Mouse (Mus musculus): ENCODE measurements at regions not wholly inside any gene's neighbourhood (a gene's known extent, or its start where the extent isn't known, plus 50 kb on each side); places are given as distances from the start of the nearest gene placed in this dataset.

DNA sequence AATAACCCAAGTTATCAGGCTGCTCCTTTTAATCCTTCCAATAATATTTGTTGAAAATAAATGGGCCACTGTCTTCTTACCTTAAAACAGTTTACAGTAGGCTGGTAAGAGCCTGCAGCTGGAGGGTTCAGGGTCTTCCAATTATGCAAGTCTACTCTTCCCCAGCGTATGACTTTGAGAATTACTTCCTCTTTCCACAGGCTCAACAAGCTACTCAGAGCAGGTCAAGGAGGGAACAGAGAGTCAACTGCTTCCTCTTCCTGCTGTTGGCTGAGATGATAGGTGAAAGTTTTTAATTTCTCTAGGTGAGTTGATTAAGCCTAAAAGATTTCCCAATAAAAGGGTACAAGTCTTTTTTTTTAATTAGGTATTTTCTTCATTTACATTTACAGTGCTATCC is 176.9 kb upstream of the Nampt start:
- DNase-seq (ENCODE audit: low read depth), result no peak

DNA sequence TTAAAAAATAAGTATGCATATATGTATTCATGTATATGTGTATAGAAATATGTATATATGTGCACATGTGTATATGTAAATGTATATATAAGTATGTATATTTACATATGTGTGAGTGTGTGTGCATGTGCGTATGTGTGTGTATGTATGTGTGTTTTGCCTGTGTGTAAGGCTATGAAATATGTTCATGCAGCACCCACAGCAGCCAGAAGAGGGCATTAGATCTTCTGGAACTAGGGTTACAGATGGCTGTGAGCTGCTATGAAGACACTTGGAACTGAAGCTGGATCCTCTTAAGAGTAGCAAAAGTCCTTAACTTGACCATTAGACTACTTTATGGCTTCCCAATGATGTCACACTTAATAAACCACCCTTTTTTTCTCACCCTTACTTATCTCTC is 166.2 kb upstream of the Nampt start:
- peak; percentile 10 for DNase-seq (ENCODE audit: low read depth)

DNA sequence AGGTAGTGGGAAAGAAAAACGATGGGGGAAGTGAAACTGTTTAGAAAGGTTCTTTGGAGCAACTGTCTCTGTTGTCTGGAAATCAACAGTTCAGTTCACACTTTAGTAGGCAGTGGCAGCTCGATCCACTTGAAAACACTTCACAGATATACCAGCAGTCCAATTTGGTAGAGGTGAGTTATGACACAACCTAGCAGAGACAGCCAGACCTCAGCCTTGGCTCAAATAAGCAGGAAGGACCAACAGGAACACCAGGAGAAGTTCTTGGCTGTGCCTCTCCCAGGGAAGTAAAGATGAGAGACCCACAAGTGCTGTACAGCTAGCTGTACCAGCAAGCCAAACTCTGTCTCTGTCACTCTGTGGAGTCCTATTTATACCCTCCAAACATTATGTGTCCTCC is 163.2 kb upstream of the Nampt start:
- DNase-seq (ENCODE audit: low read depth), result no peak

DNA sequence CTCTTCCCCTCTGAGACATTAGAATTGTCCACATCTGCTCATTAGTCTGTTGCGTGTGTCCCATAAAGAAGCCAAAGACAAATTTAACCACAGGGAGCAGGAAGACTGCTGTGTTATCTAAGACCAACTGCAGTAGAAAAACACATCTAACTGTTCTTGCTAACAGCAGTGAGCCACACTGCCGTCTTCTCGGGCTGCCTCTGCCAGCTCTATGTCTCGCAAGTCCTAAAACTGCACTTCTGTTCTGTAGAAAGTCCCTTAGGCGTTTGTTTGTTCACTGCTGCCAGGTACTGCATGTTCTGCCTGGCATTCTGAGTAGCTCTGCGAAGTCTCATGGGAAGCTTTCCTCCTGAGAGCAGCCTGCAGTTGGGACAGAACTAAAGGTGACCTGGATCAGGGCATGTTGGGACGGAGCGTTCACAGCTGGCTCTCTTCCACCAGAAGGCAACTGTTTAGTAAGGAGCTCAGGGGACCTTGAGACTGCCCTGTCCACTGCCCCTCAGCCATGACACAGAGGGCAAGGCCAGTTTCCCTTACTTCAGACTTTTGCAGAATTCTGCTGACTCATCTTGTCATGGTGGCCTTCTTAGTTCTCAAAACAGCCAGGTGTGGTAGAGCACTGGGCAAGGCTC is 157.4 kb upstream of the Nampt start:
- DNase-seq (ENCODE audit: low read depth), result no peak

DNA sequence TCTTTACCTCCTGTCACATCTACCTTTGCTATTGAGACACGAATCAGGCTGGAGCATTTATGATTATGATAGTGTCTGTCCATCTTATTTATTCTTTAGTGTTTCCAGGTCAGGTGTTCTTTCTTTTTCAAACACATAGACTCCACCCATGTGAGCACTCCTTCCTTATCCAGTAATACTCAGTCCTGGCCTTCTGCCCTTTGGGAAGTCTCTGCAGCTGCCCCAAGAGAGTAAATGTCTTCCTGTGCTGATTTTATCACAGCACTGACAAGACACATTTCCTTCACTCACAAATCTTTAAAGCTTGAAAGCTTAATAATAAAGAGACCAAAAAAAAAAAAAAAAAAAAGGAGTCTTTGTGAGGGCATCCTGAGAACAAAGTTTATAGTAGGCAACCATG is 153.3 kb upstream of the Nampt start:
- DNase-seq (ENCODE audit: low read depth), result no peak

DNA sequence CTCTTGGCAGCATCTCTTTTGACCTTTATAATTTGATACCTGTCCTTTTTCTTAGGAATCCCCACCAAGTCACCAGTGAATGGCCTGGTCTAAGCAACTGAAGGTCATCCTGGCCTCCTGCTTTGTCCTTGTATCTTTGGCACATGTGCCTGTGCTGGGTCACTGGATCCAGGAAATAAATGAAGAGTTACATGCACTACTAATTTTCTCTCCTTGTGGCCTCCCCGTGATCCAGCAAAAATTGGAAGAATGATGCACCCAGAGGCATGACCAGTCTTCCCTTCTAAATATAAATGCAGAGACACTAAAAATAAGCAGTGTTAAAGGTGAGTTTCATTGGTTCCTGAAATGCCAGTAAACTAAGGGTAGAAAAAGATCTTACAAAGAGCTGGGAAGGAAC is 141.4 kb upstream of the Nampt start:
- no peak for DNase-seq (ENCODE audit: low read depth)

DNA sequence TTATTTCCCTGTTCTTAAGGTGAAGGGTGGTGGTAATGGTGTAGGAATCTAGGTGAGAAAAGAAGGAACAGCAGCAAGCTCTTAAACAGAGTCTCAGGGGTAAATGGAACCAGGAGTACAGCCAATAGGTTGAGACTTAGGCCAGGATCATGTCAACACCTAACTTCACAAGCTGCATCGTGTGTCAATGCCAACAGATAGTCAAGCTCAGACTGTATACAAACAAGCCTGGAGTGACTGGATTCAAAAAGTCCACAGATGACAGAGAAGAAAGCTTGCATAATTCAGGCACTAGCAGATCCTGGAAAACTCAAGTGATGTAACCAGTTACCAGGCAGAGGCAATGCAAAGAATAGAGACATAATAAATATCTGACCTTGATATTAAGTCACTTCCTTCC is 140.6 kb upstream of the Nampt start:
- DNase-seq (ENCODE audit: low read depth), result no peak

DNA sequence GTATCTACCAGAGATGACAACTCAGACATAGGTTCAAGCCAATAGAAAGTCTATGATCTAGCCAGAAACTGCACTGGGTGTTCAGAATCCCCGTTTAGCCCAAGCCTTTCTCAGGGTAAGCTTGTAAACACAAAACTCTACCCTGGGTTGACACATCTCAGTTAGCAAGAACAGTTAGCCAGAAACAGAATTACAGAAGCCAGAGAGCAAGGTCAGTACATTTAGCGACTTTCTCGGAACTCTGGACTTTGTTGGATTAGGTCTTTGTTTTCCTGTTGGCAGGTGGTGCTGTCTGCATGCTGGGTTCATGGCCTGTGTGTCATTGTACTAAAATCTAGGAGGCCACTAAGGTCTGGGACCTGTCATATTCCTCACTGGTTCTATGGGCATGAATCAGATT is 137.4 kb upstream of the Nampt start:
- DNase-seq (ENCODE audit: low read depth), result no peak

DNA sequence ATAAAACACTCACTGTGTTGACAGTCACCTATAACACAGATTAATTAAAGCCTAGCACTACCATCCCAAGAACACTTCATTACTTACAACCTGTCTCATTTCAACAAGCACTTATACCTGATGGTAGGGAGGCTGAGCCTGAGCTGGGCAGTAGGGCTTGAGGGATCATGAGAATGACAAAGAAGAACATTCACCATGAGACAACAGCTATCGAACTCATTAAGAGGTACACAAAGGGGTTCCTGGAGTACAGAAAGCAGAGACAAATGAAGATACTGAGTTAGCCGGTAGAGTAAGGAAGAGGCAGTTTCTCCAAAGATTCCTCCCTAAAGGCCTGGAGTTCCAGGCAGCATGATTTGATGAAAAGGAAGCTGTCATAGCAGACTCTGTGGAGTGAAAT is 136.0 kb upstream of the Nampt start:
- no peak for DNase-seq (ENCODE audit: low read depth)

DNA sequence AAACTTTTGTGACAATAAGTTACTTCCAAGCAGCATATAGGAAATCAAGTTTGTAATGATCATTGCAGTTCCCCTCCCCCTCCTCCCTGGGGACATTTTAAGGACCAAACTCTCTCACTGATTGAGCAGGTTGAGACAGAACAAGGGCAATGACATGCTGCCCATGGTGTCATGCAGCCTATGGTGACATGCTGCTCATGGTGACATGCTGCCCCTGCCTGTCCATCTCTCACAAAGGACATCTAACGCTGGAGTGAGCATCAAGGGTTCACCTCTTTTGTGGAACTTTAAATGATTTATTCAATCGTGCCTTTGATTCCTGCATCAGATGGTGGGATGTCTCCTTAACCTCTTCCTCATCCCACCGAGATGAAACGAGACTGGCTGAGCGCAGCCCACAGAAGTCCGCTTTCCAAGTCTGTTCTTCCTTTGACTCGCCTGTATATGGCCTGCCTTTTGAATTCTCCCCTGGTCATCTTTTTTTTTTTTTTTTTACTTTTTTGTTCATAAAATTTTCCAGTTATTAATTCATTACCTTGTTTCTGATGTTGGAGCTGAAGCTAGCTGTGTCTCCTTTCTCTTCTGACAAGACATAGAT is 133.5 kb upstream of the Nampt start:
- no peak for DNase-seq (ENCODE audit: low read depth)

DNA sequence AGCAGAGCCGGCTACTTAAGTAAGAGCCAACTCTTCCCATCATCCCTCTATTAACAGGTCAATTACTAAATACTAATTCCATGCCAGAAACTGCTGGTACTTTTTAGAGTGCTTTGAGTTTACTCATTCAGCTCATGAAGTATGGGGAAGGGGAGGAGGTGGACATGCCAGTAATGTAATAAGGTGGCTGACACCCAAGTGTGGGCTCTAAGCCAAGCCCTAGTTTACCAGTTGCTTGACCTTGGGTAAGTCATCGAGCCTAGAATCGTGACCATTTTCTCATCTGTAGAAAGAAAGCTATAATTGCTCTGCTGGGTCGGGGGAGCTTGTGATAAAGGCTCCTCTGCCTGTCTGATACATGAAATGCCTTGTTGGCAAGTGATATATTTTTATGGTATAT is 130.0 kb upstream of the Nampt start:
- DNase-seq (ENCODE audit: low read depth), result no peak

DNA sequence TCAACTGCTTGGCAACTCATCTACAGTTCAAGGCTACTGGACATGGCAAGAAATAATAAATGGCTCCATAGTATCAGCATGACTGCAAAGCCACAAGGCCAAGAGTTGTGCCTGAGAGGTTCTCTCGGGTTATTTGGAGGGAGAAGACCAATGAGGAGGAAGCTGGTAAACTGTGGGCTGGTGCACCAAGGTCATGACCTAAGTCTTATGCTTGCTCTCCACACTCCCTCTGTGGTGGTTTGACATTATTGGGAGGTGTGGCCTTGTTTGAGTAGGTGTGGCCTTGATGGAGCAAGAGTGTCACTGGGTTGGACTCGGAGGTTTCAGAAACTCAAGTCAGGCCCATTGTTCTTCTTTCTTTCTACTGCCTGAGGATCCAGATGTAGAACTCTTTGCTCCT is 129.2 kb upstream of the Nampt start:
- DNase-seq (ENCODE audit: low read depth), result no peak

DNA sequence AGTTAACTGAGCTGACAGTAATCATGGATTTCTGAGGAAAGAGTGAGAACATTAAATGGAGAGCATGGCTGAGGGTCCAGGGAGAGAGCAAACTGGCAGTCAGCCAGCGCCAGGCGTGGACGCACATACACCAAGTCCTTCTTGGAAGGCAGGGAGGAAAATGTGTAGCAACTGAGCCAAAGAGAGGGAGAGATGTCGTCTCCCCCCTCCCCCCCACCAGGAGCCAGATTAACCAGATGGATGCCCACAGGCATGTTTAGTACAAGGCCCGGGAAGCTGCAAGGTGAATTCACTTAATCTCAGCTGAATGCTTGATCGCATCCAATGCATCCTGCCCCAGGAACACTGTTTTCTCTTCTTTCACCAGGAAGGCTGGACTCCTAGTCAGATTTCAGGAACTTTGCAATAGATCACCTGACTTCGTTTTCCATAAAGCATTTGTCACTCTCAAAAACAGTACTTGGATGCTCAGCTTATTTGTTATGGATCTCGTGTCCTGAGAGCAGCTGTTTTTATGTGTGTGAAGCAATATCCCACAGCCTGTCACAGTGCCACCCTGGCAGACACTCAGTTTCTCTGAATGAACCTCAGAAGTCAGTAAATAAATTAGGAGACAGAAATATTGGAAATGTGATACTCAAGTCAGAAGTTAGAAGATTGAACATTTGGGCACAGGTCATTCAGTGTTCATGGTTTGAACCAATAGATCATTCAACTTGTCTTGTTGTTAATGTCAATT is 127.1 kb upstream of the Nampt start:
- DNase-seq (ENCODE audit: low read depth), result no peak

DNA sequence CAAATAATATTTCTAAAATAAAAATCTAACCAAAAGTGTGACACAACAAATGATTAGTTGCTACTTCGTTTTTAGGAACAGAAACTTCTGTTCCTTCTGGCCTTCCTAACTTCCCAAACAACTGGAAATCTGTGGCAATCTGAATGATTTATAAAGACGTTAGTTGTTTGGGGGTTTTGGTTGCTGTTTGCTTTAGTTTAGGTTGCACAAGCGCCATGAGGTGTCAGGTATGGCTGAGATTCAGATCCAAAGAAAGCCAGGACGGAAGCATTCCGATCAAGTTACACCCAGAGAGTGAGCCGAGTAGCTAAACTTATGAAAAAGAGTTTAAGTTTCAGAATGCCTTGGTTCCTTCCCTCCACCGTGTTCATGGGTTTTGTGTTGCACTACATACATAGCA is 126.4 kb upstream of the Nampt start:
- no peak for DNase-seq (ENCODE audit: low read depth)

DNA sequence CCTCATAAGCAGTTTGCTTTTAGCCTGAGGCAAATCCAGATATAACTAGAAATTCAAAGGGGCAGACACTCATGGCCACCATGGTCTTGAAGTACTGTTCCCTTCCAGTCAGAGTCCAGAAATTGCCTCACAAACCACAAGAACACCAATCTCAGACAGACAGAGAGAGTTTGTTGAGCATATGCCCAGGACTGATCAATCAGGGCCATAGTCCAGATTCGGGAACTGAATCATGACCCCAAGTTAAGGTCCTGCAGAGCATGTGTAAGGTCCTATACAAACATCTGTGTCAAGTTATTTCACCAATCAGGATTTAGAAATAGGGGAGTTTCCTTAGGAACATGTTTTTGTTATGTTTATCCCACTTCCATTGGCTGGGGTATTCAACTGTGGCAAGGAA is 125.7 kb upstream of the Nampt start:
- no peak for DNase-seq (ENCODE audit: low read depth)

DNA sequence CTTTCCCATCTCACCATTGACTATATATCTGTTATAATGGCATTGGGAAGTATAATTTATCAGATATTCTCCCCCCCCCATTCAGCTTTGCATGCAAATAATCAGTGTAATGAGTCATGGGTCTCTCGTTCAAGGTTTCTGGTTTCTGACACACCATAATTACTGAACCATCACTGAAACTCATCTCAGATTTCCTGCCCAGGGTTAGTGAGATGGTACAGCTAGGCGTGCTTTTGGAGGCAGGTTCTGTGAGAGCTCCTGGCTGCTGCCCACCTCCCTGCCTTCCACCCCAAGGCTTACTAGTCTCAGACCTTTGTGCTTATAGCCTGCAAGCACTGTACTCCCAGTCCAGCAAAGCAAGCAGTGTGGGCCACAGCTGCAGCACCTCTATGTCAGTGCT is 122.5 kb upstream of the Nampt start:
- no peak for DNase-seq (ENCODE audit: low read depth)

DNA sequence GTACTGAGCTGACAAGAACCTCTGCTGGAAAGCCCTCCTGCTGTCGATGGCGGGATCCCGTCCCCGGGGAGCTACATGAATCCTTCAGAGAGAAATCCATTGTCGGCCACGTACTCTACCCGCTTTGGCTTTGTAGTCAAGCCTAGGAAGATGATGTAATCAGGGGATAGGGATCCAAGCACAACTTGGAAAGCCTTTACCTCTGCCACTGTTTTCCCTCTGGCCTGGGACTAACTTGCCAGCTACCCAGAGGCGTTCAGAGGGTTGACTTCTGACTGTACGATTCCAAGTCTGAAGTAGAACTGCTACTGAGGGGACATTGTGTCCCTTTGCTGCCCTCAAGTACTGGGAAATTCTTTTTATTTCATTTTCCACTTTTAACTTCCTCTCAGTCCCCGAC is 110.2 kb upstream of the Nampt start:
- no peak for DNase-seq (ENCODE audit: low read depth)

DNA sequence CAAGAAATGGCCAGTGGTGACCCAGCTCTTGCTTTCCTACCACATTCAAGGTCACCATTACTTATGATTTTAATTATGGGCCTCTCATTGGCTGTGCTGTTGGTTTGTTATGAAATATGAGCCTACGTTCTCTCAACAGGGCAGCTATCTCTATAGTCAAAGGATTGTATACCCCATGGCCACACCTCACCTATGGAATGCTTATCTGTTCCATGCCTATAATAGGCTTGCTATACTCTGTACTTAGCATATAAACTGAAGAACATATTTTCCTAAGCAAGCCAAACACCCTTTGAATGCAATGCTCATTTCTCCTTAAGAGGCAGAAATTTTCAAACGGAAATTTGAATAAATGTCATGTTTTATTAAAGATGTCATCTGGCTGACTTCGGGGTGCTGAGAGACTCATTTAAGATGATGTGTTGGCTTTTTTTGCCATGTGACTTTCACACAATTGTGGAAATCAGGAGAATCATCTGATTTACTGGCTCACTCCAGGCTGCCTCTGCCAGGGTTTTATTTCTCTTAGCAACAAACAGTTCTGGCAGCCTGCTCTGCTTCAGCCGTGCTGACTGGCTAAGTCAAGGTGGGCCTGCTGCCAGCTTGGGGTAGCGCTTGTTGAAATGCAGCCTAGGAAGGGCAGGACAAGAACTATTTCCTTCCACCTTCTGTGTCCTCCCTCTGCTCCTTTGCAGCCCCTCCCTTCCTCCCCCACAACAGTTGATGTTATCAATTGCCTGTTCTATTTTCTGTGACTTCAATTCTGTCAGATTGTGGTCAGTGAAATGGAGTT is 102.0 kb upstream of the Nampt start:
- DNase-seq (ENCODE audit: low read depth), result no peak

DNA sequence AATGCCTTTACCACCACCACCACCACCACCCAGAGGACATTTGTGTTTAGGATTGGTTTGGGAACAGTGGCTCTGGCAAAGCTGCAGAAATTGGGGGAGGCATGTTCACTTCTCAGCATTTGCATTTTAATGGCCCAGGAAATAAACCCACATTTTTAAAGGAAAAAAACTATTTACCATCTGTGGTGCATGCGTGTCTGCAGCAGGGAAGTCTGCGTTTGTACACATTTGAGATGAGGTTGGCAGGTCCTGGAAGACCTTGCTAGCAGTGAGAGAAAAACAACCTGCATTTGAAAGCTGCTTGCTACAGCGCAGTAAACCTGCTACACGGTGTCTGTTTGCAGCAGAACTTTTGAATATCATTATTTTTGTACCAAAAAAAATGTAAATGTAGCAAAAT is 100.1 kb upstream of the Nampt start:
- DNase-seq (ENCODE audit: low read depth), result no peak

DNA sequence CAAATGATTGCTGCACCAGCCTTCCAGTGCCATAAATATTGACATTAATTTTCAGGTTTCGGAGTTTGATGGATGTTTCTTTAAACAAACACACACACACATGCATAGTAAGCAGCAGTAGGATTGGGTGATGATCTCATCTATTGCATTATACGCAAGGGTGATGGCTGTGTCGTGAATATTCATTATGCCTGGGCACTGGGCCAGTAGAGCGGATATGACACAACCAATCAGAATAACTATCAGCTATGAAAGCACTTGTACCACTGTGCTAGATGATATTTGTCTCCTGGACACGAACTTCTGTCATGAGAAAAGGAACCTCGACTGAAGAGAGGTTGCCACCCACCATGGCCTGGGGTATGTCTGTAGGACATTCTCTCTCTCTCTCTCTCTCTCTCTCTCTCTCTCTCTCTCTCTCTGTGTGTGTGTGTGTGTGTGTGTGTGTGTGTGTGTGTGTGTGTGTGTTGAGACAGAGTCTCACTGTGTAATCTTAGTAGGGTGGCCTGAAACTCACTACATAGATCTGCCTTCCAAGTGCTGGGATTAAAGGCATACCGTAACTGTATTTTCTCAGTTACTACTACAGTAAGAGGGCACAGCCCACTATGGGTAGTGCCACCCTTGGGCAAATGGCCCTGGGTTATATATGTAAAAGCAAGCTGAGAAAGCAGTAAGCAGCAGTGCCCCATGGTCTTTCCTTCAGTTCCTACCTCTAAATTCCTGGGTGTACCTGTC is 94.7 kb upstream of the Nampt start:
- no peak for DNase-seq (ENCODE audit: low read depth)

DNA sequence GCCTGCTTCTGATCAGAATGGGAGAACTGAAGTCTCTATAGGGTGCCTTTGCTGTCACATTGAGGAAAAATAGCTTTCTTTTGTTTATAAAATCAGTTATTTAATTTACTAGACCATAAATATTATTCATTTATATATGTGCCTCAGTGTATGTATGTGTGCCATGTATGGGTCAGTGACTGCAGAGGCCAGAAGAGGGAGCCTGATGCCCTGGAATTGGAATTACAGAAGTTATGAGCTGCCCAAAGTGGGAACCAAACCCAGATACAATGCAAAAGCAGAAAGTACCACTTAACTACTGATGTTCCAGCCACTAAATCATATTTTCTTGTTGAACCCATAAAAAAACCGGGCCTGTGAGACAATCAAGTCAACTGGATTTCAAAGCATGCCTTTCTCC is 91.8 kb upstream of the Nampt start:
- DNase-seq (ENCODE audit: low read depth), result no peak

DNA sequence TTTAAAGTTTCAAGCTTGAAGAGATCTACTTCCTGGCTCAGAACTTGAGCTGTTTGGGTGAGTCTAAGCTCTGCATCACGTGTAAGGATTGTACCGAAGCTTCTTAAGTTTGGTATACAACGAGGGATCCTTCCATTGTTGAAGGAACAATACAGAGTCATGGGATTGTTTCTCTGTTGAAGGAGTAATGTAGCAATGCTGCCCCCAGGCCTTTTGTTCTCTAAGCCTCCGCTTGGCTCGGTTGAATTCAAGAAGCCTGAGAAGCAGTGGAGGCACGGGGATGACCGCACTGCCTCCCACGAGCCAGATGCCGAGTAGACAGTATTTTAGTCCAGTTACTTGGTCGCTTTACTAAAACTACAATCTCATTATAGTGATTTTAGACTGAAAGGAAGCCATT is 90.9 kb upstream of the Nampt start:
- DNase-seq (ENCODE audit: low read depth), result no peak
